Mouse (Mus musculus): ENCODE results near the gene Fancc.
"Not testable (repeated sequence)": the region's sequence is repeated elsewhere in the genome, so short reads cannot be mapped to it uniquely, and the experiment has no call there.

The Fancc gene

DNA sequence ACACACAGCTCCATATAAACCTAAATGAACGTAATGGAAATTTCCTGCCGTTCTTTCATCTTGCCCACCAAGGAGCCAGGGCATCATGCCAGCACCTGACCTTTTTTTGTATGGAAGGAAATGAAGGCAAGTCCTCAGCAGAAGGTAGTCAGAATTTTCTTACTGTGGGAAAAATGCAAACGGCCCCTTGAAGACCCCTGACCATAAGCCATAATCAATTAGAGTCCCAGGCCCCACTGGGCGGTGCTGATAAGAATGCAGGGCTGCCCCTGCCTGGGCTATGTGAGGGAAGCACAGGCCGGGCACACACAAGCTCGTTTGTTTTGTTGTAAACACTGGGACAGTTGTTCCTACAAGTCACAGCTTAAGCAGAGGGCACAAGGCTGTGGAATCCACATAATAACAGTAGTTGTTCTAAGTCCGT is 179.4 kb downstream of the Fancc start:
- DNase-seq (ENCODE audit: low spot score in 2 of 2) = no peak

DNA sequence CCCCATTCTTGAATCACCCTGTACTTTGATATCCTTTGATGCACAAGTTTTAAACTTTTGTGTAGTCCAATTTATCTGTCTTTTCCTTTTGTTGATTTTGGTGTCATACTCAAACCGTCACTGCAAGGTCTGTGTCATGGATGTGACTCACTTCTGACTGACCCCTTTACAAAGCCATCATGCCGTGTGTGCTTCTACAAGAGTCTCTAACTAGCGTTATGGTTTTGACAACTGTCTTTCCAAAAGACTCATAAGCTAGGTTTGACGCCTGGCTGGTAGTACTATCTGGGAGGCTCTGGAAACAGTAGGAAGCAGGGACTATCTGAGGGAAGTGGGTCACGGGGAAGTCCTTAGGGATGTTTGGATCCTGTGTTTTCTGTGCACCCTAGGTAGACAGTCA is 180.7 kb downstream of the Fancc start:
- no peak for DNase-seq (ENCODE audit: low spot score in 2 of 2)

DNA sequence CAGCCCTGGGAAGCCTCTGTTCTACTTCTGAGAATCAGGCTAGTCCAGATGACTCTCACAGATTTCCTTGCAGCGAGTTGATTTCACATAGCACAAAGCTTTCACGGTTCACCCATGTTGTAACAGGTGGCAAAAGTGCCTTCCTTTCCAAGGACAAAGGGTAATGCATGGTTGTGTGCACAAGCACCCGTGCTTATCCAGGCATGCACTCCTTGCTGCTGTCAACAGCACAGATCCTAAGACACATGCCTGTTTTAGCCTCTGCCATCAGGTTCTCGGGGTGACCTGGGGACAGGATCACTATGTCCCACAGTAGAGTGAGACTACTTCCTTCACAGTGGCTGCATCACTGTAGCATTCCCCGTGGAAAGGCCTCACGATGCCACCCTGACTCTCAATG is 181.3 kb downstream of the Fancc start:
- no peak for DNase-seq (ENCODE audit: low spot score in 2 of 2)

DNA sequence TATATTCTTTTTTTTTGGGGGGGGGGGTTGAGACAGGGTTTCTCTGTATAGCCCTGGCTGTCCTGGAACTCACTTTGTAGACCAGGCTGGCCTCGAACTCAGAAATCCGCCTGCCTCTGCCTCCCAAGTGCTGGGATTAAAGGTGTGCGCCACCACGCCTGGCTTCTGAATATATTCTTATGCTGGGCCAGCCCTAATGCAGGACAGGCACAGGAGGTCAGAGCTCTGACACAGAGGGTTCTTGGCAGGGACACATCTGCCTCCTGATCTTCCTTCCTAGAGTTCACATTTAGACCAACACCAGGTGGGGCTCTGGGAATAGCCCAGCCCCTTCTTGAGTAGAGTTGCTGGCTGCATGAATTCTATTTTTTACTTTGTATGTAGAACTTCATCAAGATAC is 182.0 kb downstream of the Fancc start:
- DNase-seq (ENCODE audit: low spot score in 2 of 2) = not testable (repeated sequence)

DNA sequence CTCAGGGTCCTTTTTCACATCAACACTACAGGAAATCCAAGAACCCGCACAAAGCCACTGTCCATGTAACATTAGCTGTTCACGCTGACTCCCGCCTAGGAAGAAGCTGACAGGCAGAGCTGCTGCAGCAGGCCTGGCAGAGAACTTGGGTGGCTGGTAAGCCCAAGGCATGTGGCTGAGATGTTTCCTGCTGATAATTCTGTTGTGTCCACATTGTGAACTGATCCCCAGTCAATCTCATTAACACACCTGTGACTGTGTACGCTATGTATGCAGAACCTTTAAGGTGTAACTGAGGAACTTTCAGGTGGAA is 182.5 kb downstream of the Fancc start:
- DNase-seq (ENCODE audit: low spot score in 2 of 2) = no peak

DNA sequence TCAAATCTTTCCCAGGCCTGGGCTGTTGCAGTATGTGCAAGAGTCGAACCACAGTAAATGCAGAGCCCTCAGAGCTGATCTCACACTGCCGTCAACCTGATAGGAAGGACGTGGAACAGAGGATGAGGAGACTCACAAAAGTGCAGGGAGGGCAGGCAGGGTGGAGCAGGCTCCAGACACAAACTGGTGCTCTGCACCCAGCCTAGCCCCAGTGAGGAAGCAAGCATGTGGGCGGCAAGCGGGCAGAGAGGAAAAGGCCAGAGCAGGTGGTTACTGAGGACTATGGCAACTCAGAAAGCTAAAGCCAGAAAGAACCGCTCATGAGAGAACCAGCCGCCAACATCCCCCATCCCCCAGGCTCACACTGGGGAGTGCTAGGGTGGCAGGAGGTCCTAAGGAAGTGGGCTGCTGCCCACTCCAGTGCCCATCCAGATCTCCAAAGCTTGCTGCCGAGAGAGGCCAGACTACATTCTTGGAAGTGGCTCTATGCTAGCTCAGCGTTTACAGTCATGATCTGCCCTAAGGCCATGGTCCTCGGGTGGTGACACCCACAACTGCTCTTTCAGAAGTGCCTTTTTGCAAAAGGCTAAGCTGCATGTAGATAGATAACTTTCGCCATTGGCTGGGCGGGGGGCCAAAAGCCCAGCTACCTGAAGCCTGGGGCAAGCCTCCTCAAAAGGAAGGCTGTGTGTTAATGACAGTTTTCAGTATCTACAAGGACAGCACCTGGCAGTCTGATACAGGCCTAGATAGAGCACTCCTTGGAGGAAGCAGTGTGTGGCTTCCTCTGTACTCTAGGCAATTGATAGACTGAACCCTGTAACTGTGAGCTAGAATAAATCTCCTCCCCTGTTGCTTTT is 183.1 kb downstream of the Fancc start:
- DNase-seq (ENCODE audit: low spot score in 2 of 2) = no peak

DNA sequence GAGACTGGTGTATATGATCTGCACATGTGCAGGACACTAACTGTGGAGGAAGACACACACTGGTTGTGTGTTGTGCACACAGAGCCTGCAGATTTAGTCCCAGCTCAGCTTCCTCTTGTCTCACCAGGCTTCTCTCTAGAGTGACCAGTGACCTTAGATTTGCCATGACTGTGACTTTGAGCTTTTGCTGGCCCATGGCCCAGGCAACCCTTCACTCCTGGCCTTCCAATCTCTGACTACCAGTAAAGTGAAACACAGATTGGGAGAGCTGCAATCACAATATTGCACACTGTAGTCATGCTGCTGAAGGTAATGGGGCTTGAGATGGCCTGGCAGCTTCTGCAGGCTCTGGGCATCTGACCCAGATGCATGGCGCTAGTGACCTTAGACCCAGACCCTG is 183.8 kb downstream of the Fancc start:
- DNase-seq (ENCODE audit: low spot score in 2 of 2) = no peak

DNA sequence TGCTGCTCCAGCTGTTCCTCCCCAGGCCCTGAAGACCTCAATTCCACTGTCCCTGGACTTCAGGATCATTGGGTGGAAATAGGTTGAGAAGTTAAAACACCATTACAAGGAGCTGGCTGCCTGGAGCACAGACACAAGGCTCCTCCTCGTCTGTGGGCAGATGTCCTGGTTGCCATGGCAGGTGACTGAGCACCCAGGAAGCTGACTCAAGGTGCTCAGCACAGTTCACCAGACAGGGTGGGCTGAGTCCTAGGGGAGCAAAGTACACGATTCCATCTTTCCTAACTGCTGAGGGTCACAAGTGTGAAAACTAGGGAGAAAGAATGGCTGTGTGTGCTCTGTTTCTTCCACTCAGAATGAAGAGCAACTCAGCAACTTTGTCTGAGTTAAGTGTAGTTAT is 185.9 kb downstream of the Fancc start:
- no peak for DNase-seq (ENCODE audit: low spot score in 2 of 2)

DNA sequence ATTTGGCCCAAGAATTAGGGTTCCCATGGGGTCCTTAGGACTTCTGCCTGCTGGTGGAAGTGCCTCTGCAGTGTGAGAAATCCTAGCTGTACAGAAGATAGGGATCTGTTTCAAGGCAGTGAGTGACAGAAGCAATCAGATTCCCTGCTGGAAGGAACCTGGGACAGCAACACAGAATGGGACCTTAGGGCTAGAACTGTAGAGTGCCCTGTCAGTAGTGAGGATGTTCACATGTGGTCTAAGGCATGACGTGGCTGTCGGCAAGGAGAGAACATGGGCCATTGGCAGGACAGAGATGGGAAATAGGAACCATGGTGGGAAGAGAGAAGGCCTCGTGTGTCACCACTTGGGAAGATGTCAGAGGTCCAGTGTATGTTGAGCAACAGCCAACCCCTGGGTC is 187.5 kb downstream of the Fancc start:
- no peak for DNase-seq (ENCODE audit: low spot score in 2 of 2)

DNA sequence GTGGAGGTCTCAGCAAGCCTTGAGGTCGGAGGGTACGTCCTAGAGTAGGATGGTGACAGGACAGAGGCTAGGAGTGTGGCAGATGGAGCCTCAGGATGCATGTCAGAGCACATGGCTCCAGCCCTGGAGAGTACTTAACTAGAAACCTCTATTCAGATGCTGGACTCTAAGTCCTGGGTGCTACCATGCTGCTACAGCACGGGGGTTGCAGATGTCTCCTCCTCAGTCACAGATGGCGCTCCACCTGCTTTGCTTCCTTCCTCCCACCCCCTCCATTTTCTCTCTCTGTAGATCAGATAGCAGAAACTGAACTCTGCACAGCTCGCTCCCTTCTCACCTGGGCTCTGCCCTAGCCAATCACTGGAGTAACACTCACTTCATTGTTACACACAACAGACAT is 190.3 kb downstream of the Fancc start:
- DNase-seq (ENCODE audit: low spot score in 2 of 2) = peak in 1 of 2 experiments; percentile 65

DNA sequence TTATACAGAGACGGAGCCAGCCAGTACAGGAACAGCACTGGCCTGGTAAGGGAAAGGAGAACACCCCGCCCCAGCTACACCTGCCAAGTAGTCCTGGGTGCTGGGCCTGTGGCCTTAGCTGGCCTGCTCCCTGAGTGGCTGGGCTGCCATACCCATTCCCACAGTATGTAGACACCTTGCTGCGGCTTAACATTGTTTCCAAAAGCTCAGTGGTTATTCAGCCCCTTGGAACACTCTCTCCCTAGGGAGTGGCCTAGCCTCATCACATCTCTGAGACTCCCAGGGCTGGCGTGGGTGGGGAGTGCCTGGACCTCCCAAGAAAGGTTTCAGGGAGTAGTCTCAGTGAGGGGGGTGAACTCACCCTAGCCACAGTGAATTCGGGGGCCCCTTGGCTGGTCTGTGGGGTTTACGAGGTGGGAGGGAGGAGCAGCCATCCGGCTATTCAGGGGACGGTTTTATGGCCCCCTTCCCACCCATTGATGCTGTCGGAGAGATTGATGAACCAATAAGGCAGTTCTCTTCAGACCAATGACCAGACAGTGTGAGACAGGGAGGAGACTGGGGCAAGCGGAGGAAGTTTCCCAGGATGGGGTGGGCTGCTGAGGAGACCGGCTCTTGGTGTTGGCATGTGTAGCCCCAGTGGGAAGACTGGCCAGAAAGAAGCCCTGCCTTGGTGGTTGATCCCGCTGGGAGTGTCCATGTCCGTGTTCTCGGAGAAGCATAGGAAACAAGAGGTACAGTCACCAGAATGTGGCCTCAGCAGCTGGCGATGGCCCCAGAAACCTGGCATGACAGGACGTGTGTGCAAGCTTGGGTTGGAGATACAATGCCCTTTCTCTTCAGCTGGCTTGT is 191.7 kb downstream of the Fancc start:
- peak; percentile 54 to 57 for DNase-seq (ENCODE audit: low spot score in 2 of 2)

DNA sequence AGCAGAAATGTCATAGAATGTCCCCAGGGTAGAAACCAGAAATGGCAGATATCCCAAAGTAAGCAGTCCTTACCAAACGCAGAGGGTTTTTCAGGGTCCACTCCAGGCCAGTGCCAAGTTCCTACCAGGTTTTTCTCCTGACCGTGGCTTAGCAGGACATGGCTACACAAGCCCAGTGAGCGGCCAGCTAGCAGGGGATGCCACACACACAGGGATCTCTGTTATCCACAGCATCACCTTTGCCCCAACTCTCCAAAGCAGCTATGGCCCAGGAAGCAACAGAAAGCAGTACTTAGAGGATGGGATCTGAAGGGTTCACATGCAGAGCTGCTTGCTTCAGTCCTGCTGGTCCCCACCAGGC is 192.3 kb downstream of the Fancc start:
- no peak for DNase-seq (ENCODE audit: low spot score in 2 of 2)

DNA sequence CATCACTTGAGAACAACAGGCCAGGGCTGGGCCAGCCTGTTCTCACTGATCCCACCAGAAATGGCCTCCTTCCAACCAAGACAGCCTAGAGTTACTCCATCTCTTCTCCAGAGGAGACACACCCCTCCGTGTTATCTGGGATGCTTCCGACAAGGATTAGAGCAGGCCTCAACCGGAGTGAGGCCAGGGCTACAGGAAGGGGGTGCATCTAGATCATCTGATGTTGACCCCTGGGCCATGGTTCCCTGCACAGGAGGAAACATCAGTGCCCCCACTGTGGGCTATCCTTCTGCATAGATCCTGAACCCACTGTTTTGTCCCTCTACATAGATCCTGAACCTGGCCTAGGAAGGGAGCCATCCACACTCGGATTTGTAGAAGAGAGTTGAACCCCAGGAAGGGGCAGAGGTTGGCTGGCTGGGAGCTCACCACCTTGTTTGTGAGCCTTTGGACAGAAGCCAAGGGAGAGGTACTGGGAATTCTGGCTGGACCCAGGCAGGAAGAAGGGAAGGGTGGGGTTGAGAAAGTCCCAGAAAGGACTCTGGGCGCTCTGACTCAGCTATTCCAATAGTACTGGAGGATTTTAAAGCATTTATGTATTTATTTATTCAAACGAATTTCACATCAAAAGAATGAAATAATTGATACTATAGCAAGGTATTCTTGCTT is 192.8 kb downstream of the Fancc start:
- no peak for DNase-seq (ENCODE audit: low spot score in 2 of 2)

DNA sequence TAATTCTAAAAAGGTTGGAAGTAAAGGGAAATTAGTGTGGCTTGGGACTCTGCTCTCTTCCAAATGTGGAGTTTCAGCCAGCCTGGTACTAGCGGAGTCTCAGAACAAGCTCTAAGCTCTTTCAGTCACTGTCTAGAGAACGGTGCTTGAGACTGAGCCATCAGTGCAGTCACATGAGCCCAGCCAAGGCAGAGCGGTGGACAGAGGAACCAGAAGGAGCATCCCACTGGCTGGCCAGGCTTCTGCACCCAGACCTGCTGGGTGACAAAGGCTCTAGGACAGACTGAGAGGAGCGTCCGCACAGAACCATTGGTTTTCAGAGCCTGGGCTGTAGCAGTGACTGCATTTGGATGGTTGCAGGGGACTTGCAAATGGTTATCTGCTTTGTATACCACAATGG is 194.7 kb downstream of the Fancc start:
- no peak for DNase-seq (ENCODE audit: low spot score in 2 of 2)

DNA sequence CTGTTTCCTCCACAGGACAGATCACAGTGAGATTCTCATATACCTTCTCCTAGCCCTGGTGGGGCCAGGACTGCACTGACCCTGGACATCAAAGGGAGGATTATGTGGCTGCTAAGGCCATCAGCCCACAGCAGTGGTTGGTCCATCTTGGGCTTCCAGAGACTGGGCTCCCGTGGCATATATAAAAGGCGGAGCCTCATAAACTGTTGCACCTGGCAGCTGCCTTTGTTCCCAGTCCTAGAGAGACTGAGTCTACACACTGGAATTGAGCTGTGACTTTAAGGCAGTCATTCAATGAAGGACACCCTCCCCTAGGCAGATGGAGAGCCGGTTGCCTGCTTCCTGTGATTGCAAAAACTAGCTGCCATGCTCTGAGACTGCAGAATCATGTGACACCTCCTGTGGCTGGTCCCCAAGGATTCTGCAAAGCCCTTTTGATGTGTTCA is 195.3 kb downstream of the Fancc start:
- DNase-seq (ENCODE audit: low spot score in 2 of 2) = no peak

DNA sequence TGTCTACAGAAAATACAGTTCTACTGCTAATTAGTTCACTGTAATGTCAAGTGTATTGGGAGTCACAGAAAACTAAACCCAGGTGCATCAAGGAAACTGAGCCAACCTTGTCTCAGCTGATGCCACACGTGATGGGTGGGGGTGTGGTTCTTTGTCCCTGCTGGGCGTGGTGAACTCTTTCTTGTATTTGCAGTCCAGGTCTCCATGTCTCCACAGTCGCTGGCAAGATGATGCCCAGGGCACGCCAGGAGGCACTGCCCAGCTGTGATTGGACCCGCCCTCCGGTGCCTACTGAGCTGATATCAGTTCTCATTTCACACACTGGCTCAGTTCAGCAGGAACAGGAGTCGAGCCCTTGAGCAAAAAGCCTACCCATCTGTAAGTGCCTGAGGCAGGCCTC is 196.1 kb downstream of the Fancc start:
- no peak for DNase-seq (ENCODE audit: low spot score in 2 of 2)

DNA sequence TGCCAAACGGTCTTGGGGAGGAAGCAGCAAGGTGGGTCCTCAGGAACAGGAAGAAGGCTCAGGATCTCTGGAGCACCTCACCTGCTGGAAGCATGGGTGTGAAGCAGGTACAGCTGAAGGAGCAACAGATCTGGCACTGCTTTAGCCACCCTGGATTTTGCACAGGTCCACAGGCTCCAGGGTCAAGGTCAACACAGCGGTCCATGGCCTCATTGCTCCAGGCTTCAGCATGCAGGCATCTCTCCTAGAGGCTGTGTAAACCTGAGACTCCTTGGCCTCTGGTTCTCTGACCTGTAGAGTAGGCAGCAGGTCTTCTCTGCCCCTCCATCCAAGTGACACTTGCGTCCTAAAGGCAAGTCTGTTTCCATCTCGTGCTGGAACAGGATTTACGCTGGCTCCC is 198.1 kb downstream of the Fancc start:
- DNase-seq (ENCODE audit: low spot score in 2 of 2) = no peak

DNA sequence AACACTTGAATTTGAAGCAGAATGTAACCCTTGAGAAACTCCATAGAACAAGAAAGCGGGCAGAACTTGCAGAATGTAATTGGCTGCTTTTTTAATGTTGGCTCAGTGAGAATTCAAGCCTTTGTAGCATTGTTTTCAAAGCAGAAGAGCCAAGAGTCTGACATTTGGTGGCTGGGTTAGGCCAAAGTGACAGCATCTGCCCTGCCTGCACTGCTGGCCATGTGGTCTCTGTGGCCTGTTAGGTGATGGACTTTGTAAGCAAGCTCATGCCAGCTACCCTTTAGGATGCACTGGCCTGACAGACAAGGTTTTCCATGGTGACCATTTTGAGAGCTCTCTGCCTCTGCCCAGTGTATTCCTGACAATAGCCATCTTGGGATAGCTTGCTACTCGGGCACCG is 199.1 kb downstream of the Fancc start:
- DNase-seq (ENCODE audit: low spot score in 2 of 2) = no peak

DNA sequence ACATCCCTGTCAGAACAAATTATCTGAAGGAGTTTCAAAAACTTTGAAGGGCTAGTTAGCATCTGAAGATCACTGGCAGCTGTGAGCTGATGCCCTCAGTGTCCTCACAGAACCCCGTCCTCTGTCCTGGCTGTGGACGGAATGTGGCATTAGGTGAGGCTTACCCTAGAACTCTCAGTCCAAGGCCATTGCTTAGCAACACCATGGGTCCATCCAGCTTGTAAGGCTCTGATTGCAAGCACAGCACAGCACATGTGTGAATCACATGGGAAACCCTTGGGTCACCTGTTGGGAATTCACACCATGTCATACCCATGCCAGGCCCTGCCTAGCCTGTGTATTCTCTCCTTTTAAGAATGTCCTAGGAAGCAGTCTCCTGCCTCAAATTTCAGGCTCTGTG is 200.1 kb downstream of the Fancc start:
- no peak for DNase-seq (ENCODE audit: low spot score in 2 of 2)

DNA sequence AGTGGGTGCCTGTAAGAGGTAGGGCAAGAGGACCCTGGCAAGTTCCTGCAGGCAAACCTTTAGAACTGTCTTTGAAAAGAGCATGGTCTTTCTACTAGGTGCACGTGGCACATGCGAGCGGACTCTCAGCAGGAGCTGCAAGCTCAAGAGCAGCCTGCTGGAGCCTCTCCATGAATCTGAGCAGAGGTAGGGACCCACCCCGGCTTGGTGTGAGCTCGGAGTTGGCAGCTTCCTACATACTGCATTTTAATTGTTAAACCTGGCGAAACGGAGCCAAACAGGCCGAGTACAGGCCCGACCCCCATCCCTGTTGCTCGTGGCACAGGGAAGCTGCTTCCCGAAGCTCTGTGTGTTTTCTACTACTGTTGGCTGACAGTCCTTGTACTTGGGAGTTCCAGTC is 200.8 kb downstream of the Fancc start:
- DNase-seq (ENCODE audit: low spot score in 2 of 2) = no peak

DNA sequence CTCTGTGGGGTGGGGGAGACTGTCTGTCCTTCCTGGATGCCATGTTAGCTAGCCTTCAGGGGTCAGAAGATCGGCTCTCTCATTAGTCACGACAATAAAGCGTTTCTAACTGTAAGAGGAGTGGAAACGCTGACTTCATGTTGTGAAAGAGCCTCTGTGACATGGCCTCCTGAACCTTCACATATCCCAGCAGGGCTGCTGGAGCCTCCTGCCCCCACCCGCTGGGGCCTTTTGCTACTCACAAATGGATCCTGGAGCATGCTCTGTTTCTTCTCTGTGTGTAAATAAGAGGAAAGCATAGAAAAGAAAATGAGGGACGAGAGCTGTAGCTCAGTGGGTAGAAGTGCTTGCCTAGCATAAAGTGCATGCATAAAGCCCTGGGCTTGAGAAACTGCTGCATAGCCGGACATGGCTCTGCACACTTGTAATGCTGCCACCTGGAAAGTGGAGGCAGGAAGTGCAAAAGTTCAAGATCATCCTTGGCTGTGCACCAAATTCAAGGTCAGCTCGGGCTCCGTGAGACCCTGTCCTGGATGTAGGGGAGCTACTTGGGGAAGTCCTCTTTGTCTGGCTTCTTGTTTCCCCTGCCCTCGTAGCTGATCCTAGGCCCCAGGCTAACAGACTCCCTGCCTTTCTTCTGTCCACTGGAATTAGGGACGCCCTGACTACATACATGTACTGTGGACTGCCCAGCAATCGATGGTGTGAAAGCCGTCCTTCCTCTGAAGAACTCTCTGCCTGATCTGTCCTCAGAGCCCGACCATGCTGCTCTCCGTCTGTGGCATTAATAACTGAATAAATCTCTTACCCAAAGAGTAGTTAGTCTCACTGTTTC is 202.5 kb downstream of the Fancc start:
- DNase-seq (ENCODE audit: low spot score in 2 of 2) = no peak

DNA sequence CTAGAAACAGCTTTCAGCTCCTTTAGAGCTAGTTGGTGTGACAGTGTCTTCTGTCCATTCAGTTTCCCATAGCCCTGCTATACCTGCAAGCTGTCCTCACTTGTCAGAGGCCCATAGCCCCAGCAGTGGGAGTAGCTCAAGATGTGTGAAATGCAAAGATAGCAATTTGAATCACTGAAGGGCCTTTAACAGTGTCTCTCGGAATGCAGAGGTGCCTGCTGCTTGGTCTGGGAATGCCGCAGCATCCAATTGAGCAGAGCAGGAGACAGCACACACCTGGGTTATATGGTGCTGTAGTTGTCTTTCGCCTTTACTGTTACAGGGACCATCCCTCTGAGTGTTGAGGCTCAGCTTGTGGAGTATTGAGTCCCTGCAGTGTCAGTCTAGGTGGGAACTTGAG is 203.4 kb downstream of the Fancc start:
- no peak for DNase-seq (ENCODE audit: low spot score in 2 of 2)
